Mouse (Mus musculus) urinary bladder, postnatal 25 days (tissue): ENCODE measurements around the gene Wdr41.

Experiments used
- DNase-seq: peaks from one replicate; pipeline ENCODE4 v3.0.0; 2022; ENCODE audit warnings: low spot score

Gene Wdr41

GRCm38 (mm10) chr13:95038200-95038599 is 62.1 kb downstream of the Wdr41 start:
- no peak for DNase-seq

GRCm38 (mm10) chr13:95040140-95040738 is 64.1 kb downstream of the Wdr41 start:
- no peak for DNase-seq

- no peak for DNase-seq
These were observed 68.0 kb downstream of the Wdr41 start for GRCm38 (mm10) chr13:95044108-95044507.

GRCm38 (mm10) chr13:95050398-95050797 is 74.3 kb downstream of the Wdr41 start:
- no peak for DNase-seq

- no peak for DNase-seq
These were observed 76.3 kb downstream of the Wdr41 start for GRCm38 (mm10) chr13:95052421-95052820.

- DNase-seq: no peak
These were observed 79.7 kb downstream of the Wdr41 start for GRCm38 (mm10) chr13:95055742-95056388.

- DNase-seq: no peak
These were observed 80.5 kb downstream of the Wdr41 start for GRCm38 (mm10) chr13:95056501-95057280.

- DNase-seq: no peak
These were observed 82.7 kb downstream of the Wdr41 start for GRCm38 (mm10) chr13:95058885-95059284.

GRCm38 (mm10) chr13:95063390-95064017 is 87.4 kb downstream of the Wdr41 start:
- no peak for DNase-seq

GRCm38 (mm10) chr13:95067854-95068253 is 91.7 kb downstream of the Wdr41 start:
- DNase-seq: no peak

GRCm38 (mm10) chr13:95070268-95070667 is 94.1 kb downstream of the Wdr41 start:
- DNase-seq: no peak
